Mouse (Mus musculus) kidney, embryonic 14.5 days (tissue): ENCODE data around the gene Unc80. TPM values are rescaled to one million over a fixed set of nuclear protein-coding genes. Genes with fewer than 3 reads are reported as not detected.
"Not testable (repeated sequence)": the region's sequence is repeated elsewhere in the genome, so short reads cannot be mapped to it uniquely, and the experiment has no call there.

ENCODE experiments used
- ATAC-seq: fragments of 200-750 bp; cut with Nextera tagmentation; 2 replicates; pipeline ENCODE4 v1.8.0; 2017; ENCODE audit warnings: moderate number of reproducible peaks, mild to moderate bottlenecking, moderate TSS enrichment, moderate library complexity; ENCODE audit not compliant: low FRiP score, low TSS enrichment
- H3K27ac ChIP-seq: fragments of 300-500 bp; sonication (generic); 2 replicates; pipeline ENCODE4 v1.5.1; 2014; ENCODE audit warnings: low read depth, mild to moderate bottlenecking, low read length, moderate library complexity, mixed read lengths
- H3K27me3 ChIP-seq: fragments of 300-500 bp; sonication (generic); 2 replicates; pipeline ENCODE4 v1.6.1; 2014; ENCODE audit warnings: mild to moderate bottlenecking, low read length; ENCODE audit not compliant: control insufficient read depth, insufficient read depth
- H3K36me3 ChIP-seq: fragments of 300-500 bp; sonication (generic); 2 replicates; pipeline ENCODE4 v1.6.1; 2014; ENCODE audit warnings: low read length, mixed read lengths; ENCODE audit not compliant: control insufficient read depth, insufficient read depth
- H3K4me1 ChIP-seq: fragments of 300-500 bp; sonication (generic); 2 replicates; pipeline ENCODE4 v1.6.1; 2014; ENCODE audit warnings: low read length, mixed read lengths; ENCODE audit not compliant: control insufficient read depth, insufficient read depth
- H3K4me2 ChIP-seq: fragments of 300-500 bp; sonication (generic); replicated peaks from 2 replicates; pipeline ENCODE4 v1.6.1; 2014; ENCODE audit warnings: low read depth, mild to moderate bottlenecking, low read length
- H3K4me3 ChIP-seq: fragments of 300-500 bp; sonication (generic); 2 replicates; pipeline ENCODE4 v1.5.1; 2014; ENCODE audit warnings: mild to moderate bottlenecking, low read length
- H3K9ac ChIP-seq: fragments of 300-500 bp; sonication (generic); 2 replicates; pipeline ENCODE4 v1.6.1; 2014; ENCODE audit warnings: low read depth, mild to moderate bottlenecking, low read length, moderate library complexity
- H3K9me3 ChIP-seq: fragments of 300-500 bp; sonication (generic); 2 replicates; pipeline ENCODE4 v1.6.1; 2016; ENCODE audit warnings: low read length; ENCODE audit not compliant: control insufficient read depth
- WGBS: fragments of 180-500 bp; shearing (Covaris S2); extraction: QIAGEN DNeasy Blood & Tissue Kit; methylation state at CpG from one replicate; pipeline ENCODE4 v1.1.7; 2014; 5-methylcytosine and 5-hydroxymethylcytosine counted together
- polyA plus RNA-seq: library from polyadenylated mRNA; unstranded; fragments of >200 nt; fragmentation: Nextera tagmentation; extraction: Ambion mirVana; gene quantifications from 2 replicates; pipeline ENCODE4 v1.2.1, GENCODE M21; 2014

Unc80 gene
- polyA plus RNA-seq, 1 experiment from 2014 or later = 0.01 TPM

DNA sequence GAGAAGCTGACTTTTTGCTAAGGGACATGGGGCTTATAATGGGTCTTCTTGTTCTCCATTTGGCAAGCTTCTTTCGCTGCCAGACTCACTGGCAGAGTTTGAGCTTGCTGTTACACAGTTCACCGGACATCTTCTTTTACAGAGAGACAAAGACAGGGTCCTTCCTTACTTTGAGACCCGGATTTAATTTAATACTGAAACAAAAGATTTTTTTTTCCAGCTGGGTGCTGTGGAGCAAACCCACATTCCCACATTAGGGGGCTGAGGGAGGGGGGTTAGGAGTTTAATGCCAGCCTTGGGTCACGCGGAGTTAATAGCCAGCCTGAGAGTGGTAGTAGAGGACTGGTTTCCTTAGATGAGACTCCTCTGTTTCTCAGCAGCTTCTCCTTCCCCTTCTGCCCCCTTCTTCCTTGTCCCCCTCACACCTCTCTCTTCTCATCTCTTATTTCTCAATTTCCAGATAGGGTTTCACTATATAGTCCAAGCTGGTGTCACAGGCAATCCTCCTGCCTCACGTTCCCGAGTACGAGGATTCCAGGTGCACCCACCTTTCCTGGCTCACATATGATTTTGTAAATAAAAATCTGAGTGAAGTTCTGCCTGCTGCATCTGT, 224.7 kb downstream of the Unc80 start:
- no peaks in the 10 kb centered on the region for H3K9me3 ChIP-seq
- no peaks in the 10 kb centered on the region for H3K27me3 ChIP-seq
- no peak overlapping the region for H3K4me2 ChIP-seq
- H3K4me1 ChIP-seq = no peaks in the 10 kb centered on the region
- no peak overlapping the region for H3K9ac ChIP-seq
- 80% methylated on average over 8 of the region's 8 CpGs for WGBS
- H3K4me3 ChIP-seq = no peak overlapping the region
- no peaks in the 10 kb centered on the region for H3K36me3 ChIP-seq
- ATAC-seq = no peak
- H3K27ac ChIP-seq = no peak overlapping the region

DNA sequence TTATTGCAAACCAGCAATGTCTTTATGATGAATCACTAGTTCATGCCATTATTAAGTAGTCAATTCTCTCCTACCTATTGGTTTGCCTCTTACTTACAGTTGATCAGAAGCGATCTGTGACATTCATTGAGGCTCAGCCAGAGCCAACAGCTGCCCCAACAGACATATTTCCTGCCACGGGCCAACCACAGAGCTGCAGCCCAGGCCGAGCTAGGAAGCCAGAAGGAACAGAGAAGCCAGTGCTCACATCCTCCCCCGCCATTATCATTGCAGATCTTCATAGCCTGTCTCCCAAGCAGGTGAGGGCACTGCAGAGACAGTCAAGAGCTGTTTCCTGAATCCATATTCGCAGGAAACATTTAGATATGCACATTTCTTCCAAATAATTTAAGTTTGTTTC, 226.1 kb downstream of the Unc80 start:
- WGBS = 72% methylated on average over 5 of the region's 5 CpGs
- Histone ChIP-seq H3K4me2 (no peak overlapping the region), H3K36me3 (no peaks in the 10 kb centered on the region), H3K27ac (no peak overlapping the region), H3K9ac (no peak overlapping the region), H3K4me1 (no peaks in the 10 kb centered on the region), H3K4me3 (no peak overlapping the region), H3K9me3 (no peaks in the 10 kb centered on the region), H3K27me3 (no peaks in the 10 kb centered on the region)
- ATAC-seq = no peak

DNA sequence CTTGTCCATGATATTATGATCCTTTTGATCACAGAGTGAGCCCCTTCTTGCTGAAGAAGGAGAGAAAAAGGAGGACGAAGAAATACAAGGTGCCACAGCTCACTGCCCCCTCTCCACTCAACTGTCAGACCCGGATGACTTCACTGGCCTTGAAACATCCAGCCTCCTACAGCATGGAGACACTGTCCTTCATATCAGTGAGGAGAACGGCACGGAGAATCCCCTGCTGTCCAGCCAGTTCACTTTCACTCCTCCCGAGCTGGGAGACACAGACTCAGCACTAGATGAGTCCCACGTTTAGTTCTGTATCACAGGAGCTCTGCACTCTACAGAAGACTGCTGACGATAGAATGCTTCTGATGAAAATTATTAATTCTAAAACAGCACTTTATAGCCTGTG, 227.1 kb downstream of the Unc80 start:
- ATAC-seq = no peak
- 61% methylated on average over 7 of the region's 7 CpGs for WGBS
- H3K9me3 ChIP-seq = no peaks in the 10 kb centered on the region

DNA sequence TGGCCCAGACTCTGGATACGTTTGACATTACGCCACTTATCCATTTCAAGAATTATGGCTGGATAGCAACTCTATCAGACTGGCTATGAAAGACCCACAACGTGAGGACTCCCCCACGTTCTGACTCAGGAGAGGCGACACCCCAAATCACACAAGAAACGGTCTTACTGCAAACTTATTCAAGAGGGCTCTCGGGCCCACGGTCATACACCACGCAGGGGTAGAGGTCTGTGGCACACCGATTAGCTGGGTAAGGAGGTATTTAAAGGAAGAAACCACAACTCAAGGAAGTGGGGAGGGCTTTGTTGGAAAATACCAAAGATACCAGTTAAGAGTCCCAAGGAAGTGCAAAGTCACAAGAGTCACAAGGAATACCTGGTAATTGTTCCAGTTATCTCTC, 231.5 kb downstream of the Unc80 start:
- not testable (repeated sequence) for H3K36me3 ChIP-seq, ATAC-seq, H3K4me1 ChIP-seq, H3K4me3 ChIP-seq, H3K27ac ChIP-seq, H3K4me2 ChIP-seq, H3K9ac ChIP-seq, H3K9me3 ChIP-seq, H3K27me3 ChIP-seq
- 84% methylated on average over 10 of the region's 10 CpGs for WGBS

More for the DNA sequence above, 227.1 kb downstream of the Unc80 start:
- Histone ChIP-seq H3K4me1 (no peaks in the 10 kb centered on the region), H3K27me3 (no peaks in the 10 kb centered on the region), H3K9ac (no peak overlapping the region), H3K4me2 (no peak overlapping the region), H3K4me3 (no peak overlapping the region), H3K36me3 (no peaks in the 10 kb centered on the region), H3K27ac (no peak overlapping the region)

DNA sequence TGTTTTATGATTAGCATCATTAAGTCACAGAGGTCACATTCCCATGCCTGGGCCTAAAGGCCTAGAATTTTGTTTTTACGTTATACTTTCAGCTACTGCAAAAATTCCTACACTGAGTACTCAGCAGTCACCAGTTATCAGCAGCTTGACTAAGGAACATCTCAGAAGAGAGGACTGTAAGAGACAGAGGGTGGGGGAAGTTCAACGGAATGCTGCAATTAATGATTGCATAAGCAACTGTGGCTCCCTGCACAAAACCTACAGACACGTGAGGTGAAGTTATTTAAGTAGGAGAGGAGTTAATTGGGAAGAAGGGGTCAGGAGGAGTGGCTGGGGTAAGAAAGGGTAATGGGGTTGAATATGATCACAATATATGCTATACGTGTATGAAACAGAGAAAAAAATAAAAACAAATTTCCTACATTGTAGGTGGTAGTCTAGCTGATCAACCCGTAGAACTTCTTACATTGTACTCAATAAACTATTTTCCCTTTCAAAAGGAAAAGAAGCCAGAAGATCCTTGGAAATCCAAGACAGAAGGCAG, 232.1 kb downstream of the Unc80 start:
- Histone ChIP-seq H3K27me3 (no peaks in the 10 kb centered on the region), H3K9ac (no peak overlapping the region), H3K4me3 (peak overlapping the region; percentile 74), H3K4me1 (peaks cover 5% of the 10 kb centered on the region; the same call in 1 of the 2 replicates), H3K27ac (no peak overlapping the region), H3K9me3 (no peaks in the 10 kb centered on the region), H3K36me3 (no peaks in the 10 kb centered on the region), H3K4me2 (peak overlapping the region; percentile 13; the same call in 1 of the 2 replicates)
- no peak; the same call in 1 of the 2 replicates for ATAC-seq
- 53% methylated on average over 5 of the region's 5 CpGs for WGBS

DNA sequence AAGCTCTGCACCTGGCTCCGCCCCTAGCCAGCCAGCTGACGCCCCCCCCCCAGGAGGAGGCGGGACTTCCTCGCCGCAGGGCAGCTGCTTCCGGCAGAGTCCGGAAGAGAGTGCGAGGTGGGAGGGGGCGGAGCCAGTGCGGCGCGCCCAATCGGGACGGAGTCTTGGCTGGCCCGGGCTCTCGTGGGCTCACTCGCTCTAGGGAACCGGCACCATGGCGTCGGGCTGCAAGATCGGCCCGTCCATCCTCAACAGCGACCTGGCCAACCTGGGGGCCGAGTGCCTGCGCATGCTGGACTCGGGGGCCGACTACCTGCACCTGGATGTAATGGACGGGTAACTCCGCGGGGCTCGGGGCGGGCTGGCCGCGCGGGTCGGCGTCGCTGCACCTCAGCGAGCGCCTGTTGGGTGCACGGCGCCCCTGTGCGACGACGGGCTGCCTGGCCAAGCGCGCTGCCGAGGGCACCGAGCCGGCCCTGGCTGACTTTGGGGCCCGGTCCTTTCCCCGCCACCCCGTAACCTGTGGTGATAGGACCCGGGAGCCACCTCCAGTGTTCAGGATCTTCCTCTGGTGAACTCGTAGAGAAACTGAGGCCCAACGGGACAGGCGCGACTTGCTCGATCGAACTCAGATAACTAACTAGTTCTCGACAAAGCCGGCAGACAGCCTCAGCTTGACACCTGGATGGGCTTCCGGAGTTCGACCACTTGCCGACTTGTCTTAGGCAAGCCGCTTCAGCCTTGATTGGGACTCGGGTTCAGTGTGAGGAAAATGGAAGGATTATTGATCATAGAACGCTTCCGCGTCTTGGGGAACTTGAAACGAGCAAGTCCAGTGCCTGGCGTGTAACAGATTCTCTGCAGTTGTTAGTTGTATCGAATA, 232.8 kb downstream of the Unc80 start, which contains the start of gene Rpe:
Gene Rpe, plus strand, starts transcription at position 139 of the 883 bp plus-strand sequence.
- Histone ChIP-seq H3K4me1 (peaks cover 5% of the 10 kb centered on the region; the same call in 1 of the 2 replicates), H3K4me2 (peak within 1 kb of the TSS; percentile 66), H3K36me3 (no peaks in the 10 kb centered on the region), H3K9me3 (no peaks in the 10 kb centered on the region), H3K9ac (peak within 1 kb of the TSS; percentile 80), H3K27ac (peak within 1 kb of the TSS; percentile 34; the same call in 1 of the 2 replicates), H3K4me3 (peak within 1 kb of the TSS; percentile 74), H3K27me3 (no peaks in the 10 kb centered on the region)
- ATAC-seq = peak; percentile 100
- whole genome bisulfite sequencing = under 1% methylated on average over 58 of the region's 73 CpGs

DNA sequence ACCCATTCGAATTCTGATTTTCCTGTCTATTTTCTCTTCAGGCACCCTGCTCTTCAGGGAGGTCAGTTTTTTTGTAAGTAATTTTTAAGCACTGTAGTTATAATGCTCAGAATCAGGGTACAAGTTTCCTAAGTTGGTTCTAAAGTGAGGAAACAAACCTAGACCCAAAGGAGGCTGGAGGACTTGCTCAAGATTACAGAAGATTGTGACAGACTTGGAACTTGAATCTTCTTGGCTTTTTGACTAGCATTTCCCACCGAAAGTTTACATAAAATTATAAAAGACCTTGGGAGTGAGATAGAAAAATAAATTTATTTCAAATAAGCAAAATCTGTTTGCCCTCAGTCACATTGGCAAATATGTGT, 233.4 kb downstream of the Unc80 start:
- Histone ChIP-seq H3K4me1 (peaks cover 5% of the 10 kb centered on the region; the same call in 1 of the 2 replicates), H3K4me2 (peak overlapping the region; percentile 66), H3K27me3 (no peaks in the 10 kb centered on the region), H3K36me3 (peaks cover 1% of the 10 kb centered on the region; the same call in 1 of the 2 replicates), H3K27ac (no peak overlapping the region), H3K9ac (peak overlapping the region; percentile 80; the same call in 1 of the 2 replicates), H3K9me3 (no peaks in the 10 kb centered on the region), H3K4me3 (peak overlapping the region; percentile 74)
- 31% methylated on average over 2 of the region's 2 CpGs for WGBS
- ATAC-seq = no peak

DNA sequence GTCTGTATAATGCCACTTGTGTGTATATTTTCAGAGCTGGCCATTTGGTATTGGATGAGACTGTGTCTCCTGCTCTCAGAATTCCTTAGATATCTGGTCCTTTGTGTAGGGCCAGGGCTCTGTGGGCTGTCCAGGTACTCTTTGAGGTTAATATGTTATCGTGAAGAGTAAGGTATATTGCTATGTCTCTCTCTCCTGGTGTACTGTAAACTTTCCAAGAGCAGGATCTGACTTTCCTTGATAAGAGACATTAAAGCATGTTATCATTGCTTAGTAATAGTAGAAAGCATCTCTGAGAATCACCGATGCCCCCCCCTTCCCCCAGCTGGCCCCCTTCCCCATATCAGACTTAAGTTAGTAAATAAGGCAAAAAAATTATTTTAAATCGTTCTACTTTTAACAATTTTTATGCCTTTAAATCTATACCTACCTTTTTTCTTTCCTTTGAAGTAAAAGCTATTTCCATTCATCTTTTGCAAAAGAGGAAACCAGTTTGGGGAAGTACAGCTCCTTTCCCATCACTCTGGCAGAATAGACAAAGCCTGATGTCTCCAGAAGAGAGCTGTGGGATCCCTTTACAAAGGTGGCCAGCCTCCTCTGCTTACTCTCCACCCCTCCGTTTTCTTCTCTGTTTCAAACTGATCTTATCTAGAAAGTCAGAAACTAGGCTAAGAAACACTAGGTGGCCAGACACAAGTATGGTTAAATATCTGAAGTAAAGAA, 234.6 kb downstream of the Unc80 start:
- H3K9ac ChIP-seq = no peak overlapping the region
- H3K27me3 ChIP-seq = no peaks in the 10 kb centered on the region
- no peak overlapping the region for H3K27ac ChIP-seq
- H3K36me3 ChIP-seq = peaks cover 9% of the 10 kb centered on the region
- H3K4me3 ChIP-seq = no peak overlapping the region
- 86% methylated on average over 4 of the region's 4 CpGs for WGBS
- H3K4me2 ChIP-seq = no peak overlapping the region
- peaks cover 5% of the 10 kb centered on the region; the same call in 1 of the 2 replicates for H3K4me1 ChIP-seq
- no peak for ATAC-seq
- H3K9me3 ChIP-seq = no peaks in the 10 kb centered on the region
